Mouse (Mus musculus) c-Kit-negative CD71-positive TER-119-positive erythroid progenitor cells, embryonic 14.5 days (primary cell): ENCODE results near the gene Gtf2ird1.
A peak's percentile ranks its signal among the peaks of the same experiment; 100 is the strongest.
"Not testable (repeated sequence)": the region's sequence is repeated elsewhere in the genome, so short reads cannot be mapped to it uniquely, and the experiment has no call there.

Source experiments
- DNase-seq: peaks from one replicate; pipeline ENCODE4 v3.0.0-alpha.2; 2013; ENCODE audit warnings: low read depth, low spot score

The Gtf2ird1 gene

DNA sequence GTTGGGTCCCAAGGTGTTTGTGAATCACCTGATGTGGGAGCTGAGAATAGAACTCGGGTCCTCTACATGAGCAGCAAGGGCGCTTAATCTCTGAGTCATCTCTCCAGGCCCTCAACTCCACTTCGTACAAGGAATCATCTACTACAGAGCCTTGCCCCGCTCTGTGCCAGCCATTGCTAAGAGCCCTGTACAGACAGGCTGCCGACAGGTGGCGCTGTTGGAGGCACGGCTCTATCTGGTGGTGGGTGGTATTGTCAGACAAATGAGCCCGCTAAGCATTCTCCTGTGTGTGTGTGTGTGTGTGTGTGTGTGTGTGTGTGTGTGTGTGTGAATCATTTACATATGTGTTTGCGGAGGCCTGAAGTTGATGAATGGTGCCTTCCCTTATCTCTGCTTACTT is 111.1 kb downstream of the Gtf2ird1 start:
- no peak for DNase-seq

DNA sequence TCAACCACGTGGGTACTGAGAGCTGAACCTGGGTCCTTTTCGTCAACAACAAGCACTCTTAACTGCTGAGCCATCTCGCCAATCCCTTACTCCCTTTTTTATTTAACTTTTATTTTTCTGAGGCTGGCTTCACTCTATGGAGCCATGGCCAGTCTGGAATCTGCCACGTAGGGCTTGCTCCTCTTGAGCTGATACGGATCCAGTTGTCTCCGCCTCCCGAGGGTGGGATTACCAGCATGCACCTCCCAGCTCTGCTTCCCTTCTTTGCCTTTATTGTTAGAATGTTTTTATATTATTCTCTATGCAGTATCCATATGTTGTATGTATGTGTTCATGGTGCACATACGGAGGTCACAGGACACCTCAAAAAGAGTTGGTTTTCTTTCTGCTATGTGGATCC is 112.4 kb downstream of the Gtf2ird1 start:
- no peak for DNase-seq

DNA sequence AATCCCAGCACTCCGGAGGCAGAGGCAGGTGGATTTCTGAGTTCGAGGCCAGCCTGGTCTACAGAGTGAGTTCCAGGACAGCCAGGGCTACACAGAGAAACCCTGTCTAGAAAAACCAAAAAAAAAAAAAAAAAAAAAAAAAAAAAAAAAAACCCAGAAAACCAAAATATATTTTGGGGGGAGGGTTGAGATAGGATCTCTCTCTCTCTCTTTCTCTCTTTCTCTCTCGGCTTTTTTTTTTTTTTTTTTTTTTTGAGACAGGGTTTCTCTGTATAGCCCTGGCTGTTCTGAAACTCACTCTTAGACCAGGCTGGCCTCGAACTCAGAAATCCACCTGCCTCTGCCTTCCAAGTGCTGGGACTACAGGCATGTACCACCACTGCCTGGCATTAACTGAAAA is 113.0 kb downstream of the Gtf2ird1 start:
- DNase-seq, result not testable (repeated sequence)

DNA sequence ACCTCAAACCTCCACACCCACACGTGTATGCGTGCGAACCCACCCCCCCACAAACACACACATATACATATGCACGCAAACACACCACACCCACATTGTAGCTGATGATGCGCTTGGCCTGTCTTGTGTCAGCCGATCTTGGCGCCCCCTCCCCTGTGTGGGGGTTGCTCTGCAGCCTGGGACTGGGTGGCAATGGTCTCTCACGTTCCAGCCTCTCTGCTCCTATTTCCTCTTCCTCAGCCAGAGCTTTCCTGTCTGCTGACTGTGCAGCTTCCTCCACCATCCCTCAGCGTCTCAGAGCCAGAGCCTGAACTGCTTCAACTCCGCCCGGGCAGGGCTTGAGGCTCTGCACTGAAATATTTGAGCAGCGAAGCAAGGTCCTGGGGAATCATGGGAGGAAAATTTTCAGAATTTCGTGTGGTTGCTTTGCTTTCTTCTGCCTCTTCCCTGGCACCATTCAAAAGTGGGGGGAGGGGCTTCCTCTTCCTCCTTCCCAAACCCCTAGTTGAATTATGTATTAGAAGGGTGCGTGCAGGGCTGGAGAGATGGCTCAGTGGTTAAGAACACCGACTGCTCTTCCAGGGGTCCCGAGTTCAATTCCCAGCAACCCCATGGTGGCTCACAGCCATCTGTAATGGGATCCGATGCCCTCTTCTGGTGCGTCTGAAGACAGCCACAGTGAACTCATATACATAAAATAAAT is 113.9 kb downstream of the Gtf2ird1 start:
- no peak for DNase-seq

DNA sequence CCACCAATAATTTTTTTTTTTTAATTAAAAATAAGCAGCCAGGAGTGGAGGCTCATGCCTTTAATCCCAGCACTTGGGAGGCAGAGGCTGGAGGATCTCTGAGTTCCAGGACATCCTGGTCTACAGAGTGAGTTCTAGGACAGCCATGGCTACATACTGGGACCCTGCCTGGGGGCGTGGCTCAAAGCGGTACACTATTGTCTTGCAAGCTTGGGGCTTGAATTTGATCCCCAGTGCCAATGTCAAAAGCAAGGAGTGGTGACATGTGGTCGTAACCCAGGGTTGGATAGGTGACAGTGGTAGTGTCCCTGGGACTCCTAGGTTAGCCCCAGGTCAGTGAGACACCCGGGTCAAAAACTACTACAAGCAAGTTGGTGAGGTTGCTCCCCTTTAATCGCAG is 114.8 kb downstream of the Gtf2ird1 start:
- DNase-seq, result no peak

DNA sequence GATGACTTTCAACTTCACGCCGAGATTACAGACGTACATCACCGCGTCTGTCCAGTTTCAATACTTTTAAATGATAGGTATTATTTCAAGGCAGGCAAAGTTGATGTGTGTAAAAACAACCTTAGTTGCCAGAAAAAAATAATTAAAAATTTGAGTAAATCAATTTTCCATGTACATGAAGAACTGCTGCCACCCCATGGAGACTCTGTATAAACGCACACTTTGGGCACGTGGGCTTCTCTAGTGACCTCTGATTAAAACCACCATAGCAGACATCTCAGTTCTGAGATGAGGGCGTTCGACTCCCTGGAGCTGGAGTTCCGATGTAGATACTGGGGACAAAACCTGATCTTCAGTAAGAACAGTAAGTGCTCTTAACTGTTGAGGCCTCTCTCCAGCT is 115.2 kb downstream of the Gtf2ird1 start:
- no peak for DNase-seq

DNA sequence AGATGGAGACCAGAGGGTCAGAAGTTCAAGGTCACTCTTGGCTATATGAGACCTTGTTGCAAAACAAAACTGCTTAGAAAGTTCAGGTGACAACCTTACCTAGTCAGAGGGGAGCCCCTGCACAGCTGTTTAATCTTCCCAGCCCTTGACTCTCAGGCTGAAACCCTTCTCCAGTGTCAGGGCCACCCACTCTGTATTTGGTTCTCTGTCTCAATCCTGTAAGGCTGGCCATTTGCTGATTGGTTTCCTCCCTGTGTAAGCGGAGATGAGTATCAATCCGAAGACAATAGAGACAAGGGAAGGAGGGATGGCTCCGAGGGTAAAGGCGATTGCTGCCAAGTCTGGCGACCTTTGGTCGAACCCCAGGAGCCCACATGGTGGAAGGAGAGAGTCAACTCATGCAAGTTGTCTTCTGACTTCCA is 116.4 kb downstream of the Gtf2ird1 start:
- DNase-seq, result no peak

DNA sequence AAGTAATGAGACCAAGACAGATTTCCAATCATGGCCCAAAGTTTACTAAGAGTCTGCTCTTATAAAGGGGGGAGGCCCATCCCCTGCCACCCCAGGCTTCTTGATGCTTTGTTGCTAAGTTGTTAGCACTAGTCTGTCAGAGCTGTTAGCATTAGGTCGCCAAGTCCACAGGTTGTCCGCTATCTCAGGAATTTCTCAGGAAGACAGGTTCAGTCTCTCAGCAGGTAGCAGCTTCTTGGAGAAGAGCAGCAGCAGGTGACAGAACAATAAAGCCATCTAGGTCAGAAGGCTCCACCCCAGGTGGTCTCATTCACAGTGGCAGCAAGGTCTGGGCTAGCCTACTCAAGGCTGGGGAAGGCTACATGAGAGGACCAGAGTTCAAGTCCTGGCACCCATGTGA is 119.5 kb downstream of the Gtf2ird1 start:
- DNase-seq, result not testable (repeated sequence)

DNA sequence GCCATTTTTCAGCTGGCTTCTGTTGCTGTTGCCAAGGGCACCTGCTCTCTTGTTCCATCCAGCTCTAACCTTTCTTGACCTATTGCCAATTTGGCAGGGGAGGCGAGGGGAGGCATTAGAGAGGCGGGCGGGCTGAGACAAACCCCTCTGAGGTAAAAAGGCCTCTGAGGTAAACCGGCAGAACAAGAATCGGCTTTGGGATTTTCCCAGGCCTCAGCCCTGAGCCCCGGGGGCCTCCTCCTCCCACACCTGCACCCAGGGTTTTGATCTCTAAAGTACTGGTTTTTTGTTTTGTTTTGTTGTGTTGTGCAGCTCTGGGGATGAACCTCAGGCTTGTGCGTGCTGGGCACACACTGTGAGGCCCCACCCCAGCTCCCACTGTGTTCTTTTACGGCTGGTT is 123.8 kb downstream of the Gtf2ird1 start:
- DNase-seq, result no peak

DNA sequence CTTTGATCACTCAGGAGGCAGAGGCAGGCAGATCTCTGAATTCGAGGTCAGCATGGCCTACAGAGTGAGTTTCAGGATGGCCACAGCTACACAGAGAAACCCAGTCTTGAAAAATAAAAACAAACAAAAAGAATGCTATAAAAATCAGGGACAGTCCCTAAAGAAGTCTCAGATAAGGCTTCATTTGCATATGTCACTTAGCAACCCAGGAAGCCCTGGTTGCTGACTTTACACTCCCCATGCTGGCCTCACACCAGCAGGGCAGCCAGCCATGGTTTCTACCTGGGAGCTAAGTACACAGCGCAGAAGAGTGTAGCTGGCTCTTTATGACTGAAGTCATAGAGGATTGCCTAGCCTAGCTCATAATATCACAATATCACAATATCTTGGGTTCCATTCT is 126.4 kb downstream of the Gtf2ird1 start:
- no peak for DNase-seq

DNA sequence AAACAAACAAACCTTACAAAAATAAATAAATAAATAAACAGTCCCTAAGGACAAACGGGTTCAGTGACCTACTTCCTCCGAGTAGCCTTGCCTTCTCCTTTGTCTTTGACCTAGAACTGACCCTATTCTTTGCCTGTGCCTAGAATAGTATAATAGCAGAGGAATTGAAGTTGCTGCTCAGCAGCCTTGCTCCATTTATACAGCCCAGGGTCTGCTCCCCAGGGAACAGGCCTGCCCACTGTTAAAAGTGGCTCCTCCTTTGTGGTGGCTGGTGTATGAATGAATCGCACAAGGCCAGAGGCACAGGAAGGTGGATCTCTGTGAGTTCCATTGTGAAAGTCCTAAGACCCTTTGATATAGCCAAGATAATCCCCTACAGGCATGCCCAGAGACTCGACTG is 127.2 kb downstream of the Gtf2ird1 start:
- no peak for DNase-seq

DNA sequence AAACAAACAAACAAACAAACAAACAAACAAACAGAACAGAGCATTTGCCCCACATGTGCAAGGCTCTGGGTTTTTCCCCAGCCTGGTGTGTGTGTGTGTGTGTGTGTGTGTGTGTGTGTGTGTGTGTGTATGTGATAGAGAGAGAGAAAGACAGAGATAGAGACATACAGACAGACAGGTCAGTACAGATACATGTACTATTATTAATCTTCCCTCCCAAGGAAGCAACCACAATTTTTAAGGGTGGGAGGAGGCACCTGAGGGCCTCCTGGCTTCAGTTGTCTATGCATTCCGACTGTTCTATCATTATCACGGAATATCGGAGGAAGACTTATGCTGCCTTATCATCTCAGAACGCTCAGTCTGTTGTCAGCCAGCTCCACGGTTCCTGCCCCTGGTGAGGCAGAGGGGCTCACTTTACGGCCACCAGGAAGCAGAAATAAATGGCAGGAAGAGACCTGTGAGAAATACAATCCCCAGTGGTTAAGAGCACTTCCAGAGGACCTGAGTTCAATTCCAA is 128.0 kb downstream of the Gtf2ird1 start:
- no peak for DNase-seq

DNA sequence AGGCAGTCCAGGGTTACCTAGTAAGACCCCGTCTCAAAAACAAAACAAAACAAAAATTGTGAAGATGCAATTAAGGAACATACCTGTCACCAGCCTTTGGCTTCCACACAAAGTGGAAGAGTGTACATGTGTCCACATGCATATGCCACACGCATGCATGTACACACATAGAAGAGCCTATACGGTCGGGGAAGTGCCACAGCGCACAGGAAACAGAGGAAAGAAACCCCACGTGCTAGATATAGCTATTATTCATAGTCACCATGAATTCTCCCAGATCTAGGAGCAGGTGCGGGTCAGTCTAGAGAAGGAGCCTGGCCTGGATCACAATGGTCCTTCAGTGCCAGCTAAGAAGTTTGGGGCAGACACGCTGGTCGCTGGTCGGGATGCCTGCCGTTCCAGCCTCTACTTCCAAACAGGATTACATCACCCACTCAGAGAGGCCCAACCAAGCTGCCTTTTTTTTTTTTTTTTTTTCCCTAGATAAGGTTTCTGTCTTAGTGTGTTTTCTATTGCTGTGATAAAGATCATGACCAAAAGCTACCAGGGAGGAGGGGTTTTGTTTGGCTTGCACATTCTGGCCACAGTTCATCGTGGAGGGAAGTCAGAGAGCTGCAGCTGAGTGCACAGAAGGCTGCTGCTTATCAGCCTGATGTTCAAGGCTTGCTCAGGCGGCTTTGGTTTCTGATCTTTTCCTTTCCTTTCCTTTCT is 130.5 kb downstream of the Gtf2ird1 start:
- no peak for DNase-seq

DNA sequence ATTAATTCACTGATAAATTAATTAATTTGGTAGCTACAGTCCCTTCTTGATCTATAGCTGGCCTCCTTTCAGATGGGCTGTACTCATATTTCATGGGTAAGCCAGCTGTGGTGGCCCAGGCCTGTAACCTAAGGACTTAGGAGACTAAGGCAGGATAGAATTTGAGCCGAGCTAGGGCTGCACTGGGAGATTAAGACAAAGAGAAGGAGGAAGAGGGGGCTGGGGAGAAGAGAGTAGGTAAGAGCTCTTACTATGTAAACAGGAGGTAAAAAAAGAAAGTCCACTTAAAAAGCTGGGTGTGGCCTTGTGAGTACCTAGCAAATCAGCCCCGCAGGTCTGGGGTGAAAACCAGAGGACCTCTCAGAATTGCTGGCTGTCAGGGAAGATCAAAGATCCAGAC is 132.6 kb downstream of the Gtf2ird1 start:
- DNase-seq, result no peak

DNA sequence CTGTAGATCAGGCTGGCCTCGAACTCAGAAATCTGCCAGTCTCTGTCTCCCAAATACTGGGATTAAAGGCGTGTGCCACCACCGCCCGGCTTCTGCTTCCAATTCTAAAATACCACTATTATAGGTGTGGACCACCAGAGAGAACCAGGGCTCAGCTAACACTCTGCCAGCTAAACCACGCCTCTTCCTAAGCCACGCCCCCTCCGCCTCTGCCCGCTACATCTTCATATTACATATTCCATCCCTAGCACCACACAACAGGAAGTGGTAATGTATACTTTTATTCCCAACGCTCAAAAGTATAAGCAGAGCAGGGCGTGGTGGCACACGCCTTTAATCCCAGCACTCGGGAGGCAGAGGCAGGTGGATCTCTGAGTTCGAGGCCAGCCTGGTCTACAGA is 133.2 kb downstream of the Gtf2ird1 start:
- DNase-seq, result no peak

DNA sequence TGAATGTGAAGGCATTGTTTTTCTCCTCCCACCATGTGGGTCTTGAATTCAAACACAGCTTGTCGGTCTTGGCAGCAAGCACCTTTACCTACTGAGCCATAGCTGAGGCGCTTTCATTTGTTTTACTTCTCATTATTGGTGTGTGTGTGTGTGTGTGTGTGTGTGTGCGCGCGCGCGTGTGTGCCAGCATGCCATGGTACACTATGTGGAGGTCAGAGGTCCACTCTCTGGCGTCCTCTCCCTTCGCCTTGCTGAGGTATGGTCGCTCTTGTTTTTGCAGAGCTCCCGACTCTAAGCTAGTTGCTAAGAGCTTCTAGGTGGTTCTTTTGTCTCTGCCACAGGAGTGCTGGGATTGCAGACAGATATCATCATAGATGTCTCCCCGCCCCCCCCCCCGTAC is 134.2 kb downstream of the Gtf2ird1 start:
- no peak for DNase-seq

DNA sequence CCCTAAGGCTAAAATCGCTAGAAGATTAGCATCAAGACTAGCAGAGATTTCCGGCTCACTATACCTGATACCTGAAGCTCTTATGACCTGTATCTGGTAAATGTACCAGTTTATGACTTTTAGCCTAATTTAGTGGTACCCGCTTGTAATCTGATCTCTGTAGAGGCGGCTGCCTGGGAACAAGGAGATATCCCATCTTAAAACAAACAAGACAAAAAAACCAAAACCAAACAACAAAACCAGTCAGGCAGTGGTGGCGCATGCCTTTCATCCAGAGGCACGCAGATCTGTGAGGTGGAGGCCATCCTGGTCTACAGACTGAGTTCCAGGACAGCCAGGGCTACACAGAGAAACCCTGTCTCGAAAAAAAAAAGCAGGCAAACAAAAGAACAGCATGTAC is 134.8 kb downstream of the Gtf2ird1 start:
- DNase-seq, result no peak

DNA sequence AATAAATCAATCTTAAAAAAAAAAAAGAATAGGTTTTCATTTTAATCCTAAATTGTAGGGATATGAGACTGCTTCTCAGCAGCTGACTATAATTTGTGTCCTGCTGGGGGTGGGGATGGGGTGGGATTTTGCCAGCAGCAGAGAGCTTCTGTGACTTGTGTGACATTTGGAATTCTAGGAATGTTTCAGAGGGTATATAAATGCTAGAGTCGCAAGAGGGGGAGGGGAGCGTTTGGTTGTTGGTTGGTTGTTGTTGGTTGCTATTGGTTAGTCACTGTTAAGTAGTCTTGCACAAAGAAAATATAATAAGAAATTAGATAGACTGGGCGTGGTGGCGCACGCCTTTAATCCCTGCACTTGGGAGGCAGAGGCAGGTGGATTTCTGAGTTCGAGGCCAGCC is 137.6 kb downstream of the Gtf2ird1 start:
- no peak for DNase-seq

DNA sequence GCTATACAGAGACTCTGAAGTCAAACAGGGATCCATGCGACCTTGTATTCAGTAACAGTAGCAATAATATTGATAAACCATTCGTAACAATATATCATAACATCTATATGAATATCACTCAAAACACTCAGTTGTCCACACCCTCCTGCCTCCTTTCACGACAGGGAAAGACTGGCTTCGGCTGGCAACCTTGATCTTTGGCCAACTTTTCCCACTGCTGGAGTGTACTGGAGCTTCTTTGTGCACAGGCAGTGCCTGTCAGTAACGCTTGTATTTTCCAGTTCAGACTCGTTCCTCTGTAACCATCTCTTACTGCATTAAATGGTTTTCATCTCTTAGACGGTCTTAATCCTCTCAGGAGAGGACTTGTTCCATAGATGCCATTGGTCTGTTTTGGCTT is 139.8 kb downstream of the Gtf2ird1 start:
- DNase-seq, result no peak

DNA sequence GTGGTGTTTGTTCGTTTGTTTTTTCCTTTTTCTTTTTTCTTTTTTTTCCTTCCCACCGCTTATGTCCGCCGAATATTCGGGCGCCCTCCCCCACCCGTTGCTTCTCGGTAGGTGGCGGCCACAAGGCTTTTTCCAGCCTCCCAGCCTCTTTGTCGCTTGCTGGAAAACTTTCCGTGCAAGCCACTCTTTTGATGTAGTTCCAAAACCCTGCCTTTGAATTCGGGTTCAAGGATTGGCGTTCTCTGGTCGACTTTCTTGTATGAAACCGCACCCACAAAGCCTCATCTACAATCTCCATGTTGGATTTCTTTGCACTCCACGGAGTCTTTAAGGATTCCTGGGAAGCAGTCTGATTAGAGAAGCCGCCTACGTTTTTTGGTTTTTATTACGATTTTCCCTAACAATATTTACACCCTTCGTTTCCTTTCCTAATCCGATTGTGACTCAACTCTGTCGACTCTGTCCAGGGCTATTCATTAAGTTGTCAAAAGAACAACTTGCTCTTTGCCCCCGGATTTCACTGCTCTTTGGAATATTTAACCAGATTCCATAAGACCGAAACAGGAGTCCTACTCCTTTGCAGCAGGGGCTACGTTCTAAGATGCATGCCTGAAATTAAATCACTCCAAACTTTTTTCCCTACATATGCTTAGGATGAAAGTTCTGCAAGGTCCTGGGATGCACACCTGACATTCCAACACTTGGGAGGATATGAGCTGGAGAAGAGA is 140.7 kb downstream of the Gtf2ird1 start:
- no peak for DNase-seq

DNA sequence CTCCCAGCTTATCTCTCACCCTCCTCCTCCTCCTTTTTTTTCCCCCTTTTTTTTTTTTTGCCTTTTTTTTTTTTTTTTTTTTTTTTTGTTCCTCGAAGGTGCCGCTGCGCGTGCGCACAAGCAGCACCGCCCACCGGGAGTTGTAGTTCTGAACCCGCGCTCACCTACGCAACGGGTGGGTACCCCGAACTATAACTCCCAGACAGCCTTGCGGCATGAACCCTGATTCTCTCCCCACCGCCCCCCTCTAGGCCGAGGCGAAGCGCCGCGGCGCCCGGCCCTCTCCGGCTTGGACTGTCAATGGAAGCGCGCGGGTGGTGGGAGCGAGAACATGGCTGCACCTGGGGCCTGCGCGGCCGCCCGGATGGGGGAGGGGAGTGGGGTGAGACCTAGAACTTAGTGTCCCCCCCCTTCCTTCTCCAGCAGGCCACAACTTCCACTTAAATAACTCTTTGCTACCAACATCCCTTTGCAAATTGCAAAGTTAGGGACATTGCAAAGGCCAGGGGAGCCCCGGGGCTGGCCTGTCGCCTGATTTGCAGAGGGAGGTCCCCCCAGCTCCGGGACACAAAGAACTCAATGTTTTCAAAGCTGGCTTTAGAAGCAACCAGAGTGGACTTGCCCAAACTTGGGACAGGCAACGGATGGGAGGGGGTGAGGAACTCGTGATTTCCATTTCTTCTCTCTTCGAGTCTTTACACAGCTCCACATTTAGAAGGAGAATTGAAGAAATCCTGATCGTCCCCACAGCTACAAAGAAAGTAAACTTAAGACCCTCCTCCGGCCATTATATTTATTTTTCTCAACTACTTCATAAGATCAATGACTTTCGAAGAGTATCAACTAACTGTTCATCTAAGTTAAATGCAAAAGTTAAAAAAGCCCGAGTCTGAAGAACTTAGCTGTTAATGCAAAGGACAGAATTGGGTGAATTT is 141.6 kb downstream of the Gtf2ird1 start, which contains the start of gene Gtf2i:
TSS of gene Gtf2i (minus strand) at position 73 of the 935 bp plus-strand sequence.
- peak; percentile 79 for DNase-seq
